Mouse (Mus musculus): Measurements from ENCODE around the gene Ccdc42.

The Ccdc42 gene

DNA sequence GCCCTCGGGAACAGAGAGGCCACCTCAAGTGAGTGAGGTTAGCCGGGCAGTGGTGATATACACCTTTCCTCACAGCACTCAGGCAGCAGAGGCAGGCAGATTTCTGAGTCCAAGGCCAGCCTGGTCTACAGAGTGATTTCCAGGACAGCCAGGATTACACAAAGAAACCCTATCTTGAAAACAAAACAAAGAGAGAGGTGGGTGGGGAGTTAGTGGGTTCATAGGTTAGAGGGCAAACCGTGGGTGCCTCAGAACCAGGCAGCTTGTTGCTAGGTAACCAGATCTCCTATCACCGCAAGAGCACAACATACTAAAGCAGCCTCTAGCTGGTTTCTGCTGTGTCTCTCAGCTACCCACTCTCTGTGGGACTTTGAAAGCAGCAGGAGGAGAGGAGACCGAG, at the start of gene Ccdc42:
Ccdc42 (plus strand) TSS at position 301 of the 400 bp plus-strand sequence.
- no peak for DNase-seq

DNA sequence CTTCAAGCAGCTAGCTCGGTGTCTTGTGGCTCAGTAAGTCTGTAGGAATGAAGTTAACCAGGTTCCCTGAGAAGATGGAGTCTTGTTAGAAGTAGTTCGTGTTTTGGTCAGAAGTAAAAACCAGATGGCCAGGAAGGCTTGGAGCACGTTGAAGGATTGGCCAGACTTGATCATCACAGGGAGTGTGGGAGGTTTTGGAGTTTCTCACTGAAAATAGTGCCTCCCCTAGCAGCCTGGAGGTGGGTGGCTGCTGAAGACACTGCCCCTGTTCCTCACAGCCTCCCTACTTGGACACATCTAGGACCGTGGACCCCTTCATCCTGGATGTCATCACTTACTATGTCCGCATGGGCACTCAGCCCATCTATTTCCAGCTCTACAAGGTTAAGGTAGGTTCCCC, 47.2 kb upstream of the Ccdc42 start:
- no peak for DNase-seq

DNA sequence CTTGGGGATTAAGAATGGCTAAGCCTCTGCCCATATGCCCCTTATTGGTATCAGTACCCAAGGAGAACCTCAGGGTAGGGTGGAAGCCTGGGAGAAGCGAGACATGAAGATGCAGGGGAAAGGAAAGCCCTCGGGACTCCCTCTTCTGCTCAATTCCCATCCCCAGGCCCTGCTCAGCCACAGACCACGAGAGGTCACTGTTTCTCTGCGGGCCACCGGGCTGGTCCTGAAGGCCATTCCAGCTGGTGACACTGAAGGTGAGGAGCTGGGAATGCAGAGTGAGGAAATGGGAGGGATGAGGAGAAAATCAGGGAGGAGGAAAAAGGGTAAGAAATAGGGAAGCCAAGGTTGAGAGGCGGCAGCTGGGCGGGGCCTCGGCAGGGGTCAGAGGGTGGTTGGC, 42.3 kb upstream of the Ccdc42 start:
- DNase-seq = peak; percentile 40

DNA sequence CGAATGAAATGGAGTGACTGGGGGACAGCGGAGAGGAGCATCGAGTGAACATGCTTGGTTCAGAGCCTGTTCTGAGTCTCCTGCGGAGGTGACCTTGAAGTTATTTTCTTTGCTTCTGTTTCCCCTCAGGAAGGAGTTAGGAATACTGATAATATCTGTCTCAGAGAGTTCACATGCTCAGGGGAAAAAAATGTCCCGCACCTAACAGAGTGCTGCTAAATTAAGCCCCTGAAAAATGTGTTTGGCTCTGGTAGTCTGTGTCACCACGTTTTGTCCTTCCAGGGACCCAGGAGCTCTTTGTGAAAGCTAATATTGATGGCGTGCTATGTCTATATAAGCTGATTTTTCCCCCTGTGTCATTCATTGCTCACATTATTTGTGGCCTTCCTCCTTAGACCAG, 41.6 kb upstream of the Ccdc42 start:
- no peak for DNase-seq

DNA sequence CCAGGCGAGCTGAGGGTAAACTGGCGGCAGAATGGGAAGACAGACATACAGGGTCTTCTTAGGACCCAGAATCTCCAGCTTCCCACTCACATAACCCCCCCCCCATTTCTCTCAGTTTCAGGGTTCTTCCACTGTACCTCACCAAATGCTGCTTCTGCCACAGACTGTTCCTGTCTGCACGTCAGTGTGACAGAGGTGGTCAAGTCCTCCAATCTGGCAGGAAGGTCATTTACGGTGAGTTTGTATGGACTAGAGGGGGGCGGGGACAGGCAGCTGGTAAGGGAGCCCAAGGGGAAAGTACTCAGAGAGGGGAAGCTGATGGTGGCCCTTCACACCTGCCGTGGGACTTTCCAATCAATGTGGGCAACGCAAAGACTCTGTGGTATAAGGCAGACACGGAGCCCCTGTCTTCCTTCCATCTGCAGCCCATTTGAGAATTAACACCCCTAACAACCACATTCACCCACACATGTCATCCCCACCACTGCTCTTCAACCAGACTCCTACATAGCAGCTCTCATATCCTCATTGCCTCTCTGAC, 41.1 kb upstream of the Ccdc42 start:
- DNase-seq = no peak

DNA sequence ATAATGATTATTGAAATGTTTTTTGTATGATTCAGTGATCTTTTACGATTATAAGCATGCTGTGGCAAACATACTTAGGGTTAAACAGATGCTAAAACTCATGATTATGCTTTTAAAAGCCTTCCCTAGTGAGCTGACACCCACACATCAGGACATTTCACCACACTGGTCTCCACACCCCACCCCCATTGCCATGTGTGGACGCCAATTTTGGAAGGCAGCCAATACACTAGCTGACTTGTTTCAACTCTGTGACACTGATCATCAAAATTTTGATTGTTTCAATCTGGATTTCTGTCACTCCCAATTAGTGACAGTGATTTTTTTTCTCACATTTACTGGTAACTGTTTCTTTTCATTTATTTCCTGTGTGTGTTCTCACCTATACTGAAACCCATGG, 39.3 kb upstream of the Ccdc42 start:
- DNase-seq = no peak

DNA sequence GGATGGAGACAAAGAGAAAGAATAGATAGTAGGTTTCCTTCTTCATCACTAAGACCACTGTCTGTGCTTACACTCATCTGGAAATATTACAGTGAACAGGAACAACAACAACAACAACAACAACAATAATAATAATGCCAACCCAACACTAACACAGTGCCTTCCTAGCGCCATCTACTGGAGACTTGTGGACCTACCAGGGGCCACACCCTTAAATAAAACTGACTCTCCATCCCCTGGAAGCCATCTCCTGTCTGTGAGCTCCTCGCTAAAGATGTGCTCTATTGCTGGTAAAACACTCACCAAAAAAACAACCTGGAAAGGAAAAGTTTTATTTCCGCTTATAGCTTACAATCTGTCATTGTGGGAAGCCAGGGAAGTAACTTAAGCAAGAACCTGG, 37.2 kb upstream of the Ccdc42 start:
- no peak for DNase-seq

DNA sequence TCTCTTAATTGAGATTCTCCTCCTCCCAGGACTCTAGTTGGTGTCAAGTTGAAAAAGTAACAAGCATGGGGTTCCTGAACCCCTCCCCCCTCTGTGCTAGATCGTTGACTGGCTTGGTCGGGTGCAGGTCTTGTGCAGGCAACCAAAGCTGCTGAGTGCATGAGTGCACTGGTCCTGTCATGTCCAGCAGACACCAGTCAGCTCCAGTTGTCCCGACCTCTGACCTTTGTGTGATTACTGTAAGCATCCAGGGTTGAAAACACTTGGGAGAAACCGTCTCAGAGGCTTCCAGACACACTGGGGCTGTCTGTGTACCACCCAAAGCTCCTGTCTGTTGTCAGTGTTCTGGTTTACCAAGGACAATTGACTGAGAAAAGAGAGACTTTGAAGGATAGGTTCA, 36.5 kb upstream of the Ccdc42 start:
- DNase-seq = no peak

DNA sequence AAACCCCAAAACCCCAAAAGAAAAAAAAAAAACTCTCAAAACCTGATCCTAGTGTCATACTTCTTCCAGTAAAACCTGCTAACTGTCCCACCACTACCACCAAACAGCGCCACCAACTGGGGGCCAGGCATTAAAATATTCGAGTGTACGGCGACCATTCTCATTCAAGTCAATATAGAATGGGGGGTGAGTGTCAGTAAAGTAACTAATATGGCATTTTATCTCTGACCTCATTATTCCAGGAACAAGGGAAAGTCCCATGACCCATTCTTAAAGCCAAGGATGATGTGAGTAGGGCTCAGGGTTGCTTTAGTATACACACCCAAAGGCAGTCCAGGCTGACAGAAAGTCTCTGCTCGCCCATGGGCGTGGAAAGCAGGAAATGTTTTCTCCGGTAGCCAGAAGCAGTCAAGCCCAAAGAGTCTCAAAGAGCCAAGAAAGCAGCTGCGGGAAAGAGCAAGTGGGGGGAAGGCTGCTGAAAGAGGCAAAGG, 32.8 kb upstream of the Ccdc42 start:
- peak; percentile 35 for DNase-seq

DNA sequence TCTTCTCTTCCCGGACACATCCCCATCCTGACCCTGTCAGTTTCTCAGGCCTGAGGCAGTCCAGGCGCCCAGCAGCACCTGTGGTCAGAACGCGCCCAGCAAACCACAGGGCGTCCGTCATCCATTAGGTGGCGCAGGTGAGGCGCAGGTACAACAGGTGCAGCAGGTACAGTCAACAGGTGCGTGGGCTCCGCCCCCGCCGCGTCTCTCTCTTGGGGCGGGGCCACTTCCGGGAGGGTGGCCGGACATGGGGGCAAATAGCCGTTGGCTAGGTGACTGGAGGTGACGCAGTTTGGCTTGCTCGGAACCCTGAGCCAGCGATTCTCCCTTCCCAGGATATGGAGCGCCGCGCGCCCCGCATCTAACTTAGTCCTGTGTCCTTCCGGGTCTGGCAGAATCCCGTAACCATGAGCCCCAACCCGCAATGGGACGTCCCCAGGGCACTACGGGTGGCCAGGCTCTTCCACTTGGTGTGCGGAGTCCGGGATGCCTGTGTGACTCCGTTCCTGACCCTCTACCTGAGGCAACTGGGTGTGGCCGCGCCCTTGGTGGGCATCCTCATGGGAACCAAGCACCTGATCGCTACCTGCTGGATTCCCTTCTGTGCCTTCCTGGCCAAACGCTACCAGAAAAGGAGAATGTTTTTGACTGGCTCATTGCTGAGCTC, 30.8 kb upstream of the Ccdc42 start, which contains the start of gene Mfsd6l:
Mfsd6l (plus strand) TSS at position 269 of the 667 bp plus-strand sequence.
- no peak for DNase-seq

DNA sequence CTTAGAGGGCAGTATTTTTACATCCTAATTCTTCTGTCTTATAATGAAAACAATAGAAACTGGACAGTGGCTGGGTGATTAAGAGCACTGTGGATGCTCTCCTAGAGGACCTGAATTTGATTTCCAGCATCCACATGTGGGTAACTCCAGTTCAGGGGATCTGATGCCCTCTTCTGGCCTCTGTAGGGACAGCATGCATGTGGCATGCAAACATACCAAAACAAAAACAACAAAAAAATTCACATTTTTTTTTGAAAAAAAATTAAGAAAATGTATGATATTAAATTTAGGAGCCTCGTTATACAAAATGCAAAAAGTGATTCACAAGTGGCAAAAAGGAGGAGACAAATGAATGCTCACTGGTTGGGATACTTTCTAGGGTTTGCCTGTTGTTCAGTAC, 27.3 kb upstream of the Ccdc42 start:
- DNase-seq = no peak

DNA sequence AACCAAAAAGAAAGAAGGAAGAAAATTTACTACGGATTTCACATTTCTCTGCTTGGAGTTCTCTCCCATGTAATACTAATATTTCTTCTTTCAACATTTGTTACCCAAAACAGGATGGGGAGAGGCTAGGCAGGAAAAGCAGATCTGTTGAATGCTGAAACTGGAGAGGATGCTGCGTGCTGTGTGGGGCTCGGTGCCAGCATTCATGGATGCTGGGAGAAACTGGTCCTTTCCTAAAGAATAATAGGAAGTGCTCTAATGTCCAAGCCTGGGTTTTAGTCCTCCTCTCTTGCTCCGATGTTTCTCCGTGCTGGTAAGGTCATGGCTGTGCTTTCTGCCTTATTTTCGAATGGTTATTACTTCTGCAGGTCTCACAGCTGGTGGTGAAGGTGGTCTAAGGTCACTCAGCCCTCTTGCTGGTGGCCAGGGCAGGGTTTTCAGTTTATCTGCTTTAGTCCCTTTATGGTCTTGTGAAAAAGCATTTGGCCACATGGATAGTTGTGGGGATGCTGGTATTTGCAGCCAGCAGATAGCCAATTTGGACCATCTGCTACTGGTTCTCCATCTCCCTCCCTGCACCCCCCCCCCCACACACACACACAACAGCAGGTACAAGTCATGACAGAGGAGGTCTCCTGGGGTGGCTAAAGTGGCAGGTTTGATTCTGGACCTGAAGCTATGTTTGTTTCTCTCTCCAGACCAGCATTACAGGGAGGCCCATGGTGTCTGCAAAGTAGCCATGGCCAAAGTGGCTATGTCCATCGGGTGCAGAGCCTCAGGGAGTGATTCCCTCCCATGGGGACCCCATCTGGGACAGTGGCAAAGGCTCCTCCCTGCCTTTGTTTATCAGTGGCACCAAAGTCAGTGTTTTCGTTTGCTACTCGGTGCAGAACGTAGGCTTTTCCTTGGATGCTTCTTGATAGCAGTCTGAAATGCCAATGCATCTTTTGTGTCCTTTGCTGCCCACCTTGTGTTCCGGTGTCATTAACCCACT, 24.6 kb upstream of the Ccdc42 start:
- DNase-seq = no peak

DNA sequence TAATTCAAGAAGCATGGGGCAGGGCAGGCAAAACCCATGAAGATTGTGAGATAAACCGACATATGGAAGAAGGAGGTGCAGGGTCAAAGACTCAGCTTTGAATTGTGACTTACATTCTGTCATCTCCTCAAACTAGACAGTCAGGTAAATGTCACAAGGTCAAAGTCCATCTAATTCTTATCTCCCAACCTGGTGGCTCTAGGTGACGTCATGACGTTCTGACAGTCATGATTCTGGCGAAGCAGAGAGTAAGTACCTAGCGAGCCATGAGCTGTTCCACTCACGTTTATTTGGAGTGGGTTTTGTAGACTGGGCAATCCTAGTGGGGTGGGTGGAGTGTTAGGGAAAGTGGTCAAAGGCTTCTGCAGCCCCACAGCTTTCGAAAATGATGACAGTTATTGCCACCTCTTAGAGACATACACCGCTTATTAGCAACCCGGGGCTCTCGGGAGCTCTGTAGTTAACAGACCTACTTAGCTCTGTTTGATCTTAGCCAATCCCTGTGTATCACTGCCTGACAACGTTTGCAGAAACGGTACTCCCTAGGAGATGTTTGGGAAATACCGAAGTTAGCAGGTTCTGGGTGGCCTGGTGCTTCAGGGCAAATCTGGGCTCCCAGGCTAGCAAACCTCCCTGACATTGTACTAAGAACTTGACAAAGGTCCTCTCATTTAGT, 22.3 kb upstream of the Ccdc42 start:
- no peak for DNase-seq

DNA sequence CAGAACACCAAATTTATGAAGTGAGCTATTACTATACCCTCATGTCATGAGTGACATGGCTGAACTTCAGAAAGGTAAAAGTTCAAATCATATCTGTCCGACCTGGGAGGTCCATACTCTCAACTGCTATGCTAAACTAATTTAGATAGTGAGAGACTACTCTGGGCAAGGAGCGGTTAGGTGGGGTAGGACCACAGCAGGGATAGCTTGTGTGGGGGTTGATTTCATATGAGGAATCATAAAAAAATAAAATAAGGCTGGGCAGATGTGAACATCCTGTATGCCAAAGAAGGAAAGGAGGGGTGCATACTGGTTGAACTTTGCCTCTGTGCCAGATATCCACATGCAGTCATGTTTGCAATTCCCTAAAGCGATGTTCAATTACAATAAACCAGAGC, 21.8 kb upstream of the Ccdc42 start:
- no peak for DNase-seq

DNA sequence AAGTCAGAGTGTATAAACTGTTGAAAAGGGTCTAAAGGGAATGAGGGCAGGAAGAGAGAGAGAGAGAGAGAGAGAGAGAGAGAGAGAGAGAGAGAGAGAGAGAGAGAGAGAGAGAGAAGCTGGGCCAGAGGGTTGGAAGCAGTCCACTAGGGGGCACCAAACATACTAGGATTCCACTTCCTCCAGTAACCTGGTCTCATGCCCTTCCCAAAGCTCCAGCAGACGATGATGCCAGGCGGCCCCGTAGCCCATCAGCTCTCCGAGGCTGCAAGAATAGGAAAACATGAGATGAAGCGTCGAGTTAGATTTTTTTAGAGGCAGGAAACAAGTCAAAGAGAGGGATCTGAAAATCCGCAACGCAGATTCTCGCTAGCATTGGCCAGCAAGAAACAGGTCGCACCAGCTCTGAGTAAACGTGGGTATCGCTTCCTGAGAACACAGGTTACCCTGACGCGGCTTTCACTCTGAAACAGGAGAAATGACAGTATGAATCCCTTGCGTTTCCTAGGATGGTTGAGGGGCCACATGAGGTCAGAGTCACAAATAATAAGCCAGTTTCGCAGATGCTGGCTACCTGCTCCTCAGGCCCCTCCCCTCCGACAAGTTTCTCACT, 20.3 kb upstream of the Ccdc42 start:
- DNase-seq = peak; percentile 90

DNA sequence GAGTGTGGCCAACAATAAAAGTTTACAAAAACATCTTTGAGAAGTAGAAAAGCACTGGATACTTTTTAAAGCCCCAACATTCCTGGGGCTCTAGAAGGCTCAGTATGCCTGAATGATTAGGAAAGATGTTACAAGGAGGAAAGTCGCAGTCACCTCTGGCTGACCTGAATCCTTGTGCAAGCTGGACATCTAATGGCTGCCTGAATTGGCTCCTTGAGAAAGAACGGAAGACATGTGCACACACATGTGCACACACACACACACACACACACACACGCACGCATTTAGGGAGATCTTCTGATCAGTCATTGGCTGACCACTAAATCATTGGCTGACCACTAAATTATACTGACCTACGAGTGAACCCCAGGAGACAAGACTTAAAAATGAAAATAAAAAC, 16.0 kb upstream of the Ccdc42 start:
- DNase-seq = no peak

DNA sequence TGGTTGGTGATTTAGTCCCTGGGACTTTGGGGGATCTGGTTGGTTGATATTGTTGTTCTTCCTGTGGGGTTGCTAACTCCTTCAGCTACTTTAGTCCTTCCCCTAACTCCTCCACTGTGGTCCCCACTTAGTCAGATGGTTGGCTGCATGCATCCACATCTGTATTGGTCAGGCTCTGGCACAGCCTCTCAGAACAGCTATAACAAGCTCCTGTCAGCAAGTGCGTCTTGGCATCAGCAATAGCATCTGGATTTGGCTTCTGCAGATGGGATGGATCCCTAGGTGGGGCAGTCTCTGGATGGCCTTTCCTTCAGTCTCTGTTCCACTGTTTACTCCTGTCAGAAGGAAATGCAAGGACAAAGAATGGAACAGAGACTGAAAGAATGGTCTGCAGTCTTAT, 9.7 kb upstream of the Ccdc42 start:
- DNase-seq = no peak

DNA sequence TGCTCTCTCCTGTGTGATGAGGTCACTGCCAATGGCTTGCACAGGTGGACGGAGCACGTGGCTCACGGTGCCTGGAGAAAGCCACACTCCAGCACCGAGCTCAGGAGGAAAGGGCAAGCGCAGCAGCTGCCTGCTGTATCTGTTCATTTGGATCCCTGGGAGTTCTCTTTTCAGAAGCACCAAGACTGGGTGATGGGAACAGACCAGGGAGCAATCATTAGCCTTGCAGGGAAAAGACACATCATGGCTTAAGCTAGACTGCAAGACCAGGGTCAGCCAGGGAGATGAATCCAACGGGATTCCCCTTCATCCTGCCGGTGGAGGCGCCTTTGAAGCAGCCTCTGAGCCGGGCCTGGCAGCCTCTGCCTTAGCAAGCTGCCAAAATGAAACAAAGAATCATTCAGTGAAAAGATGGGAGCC, 7.3 kb upstream of the Ccdc42 start:
- peak; percentile 29 for DNase-seq

DNA sequence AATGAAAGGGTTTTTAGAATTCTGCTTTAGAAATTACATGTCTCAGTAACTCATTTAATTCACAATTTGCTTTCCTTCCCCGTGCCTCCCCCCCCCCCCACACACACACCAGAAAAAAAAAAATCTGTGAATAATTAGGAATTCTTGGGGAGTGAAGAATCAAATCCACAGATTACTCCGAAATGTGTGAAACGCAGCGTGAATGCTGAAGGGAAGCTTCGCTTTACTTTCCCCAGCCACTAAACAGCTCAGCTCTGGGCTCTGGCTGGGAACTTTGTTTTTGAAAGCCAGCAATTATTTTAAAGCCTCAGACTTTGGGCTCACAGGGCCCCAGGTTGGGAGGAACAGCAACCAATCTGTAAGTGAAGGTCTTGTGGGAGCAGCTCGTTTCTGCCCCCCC, 6.3 kb upstream of the Ccdc42 start:
- no peak for DNase-seq

DNA sequence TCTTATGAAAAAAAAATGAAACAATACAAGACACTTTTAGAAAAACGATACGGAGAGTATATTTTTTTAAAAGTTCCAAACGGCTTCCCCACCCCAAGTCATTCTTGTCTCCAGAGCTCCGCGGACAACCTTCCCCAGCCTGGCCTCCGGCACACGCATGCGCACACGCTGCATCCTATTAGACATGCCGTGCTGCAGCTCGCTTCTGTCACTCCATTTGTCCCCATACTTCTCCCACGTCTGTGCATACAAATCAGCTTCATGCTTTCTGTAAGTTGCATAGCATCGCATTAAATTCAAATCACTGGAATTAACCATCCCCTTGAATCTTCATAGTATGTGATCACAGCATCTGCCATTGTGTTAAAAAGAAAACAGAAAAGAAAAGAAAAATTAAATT, 3.6 kb upstream of the Ccdc42 start:
- DNase-seq = peak; percentile 58

DNA sequence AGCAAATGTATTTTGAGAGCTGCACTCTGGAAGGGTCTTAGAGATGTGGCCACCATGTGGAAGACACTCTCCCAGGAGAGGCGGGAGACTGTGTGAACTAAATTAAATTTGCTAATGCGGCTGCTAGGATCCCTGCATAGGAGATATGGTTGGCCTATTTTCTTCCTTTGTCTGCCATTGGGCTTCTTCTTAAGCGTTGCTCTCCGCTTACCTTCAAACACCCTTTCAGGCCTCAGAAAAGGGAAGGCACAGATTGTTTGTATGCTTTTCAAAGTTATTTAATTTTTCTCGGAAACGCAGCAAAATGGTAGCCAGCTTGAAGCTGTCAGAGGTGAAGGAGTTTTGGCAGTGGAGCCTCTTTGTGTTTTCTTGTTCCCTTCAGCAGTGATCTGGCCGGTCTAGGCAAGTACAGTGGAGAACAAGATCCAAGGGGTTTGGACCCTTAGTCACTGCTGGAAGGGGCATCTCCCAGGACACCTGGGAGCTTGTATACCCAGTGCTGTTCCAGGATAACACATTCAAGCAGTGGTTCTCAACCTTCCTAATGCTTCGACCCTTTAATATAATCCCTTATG, 2.8 kb upstream of the Ccdc42 start:
- no peak for DNase-seq

DNA sequence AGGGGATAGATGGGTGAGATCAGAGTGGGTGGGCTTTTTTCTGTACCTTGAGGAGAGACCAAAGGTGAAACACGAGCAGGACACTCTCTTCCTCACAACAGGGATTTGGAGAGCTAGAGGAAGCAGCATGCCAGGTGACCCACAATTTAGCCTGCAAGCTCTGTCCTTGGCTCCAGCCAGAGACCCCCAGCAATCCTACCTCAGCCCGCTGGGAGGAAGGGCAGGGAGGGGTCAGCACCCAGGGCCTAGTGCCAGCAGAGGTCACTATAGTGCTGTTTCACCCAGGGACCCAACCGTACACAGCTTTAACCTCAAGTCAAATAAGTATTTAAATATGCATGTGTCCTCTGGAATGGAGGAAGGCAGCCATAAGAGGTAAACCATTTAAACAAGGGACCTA, 931 bp upstream of the Ccdc42 start:
- DNase-seq = peak; percentile 34

Measured in retina, postnatal 1 day (tissue).